Mouse (Mus musculus): Measurements from ENCODE around the gene Rps13. TPM values are rescaled to one million over a fixed set of nuclear protein-coding genes. Genes with fewer than 3 reads are reported as not detected.

Rps13 gene
- polyA plus RNA-seq, 1 experiment from 2014 or later, result 841 TPM

DNA sequence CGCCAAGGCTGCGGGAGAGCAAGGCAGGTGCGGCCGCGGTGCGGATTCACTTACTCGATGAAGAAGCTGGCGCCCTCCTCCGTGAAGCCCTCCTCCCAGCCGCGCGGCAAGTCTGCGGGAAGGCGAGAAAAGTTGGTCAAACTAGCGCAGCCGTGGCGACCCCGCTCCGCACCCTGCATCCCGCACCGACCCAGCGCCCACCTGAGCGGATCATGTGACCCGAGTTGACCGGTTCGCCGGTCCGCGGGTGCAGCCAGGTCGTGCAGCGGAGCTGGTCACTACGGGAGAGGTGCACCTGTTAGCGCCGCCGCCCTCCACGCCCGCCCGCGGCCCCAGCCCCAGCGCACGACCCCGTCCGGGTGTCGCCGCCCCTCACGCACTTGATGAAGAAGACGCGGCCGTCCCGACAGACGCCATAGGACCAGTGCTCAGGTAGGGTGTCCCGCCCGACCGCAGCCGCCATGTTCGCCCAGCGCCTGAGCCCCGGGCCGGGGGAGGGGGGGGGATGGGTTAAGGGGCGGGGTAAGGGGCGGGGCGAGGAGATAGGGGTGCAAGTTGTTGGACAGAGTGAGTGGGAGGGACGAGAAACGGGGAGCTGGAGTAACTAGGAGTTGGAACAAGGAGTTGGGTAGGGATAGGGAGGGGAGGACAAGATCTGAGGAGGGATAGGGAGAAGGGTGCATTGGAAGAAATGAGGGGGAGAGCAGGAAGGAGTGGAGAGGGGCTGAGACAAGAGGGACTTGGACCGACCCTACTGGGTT lies 25.9 kb downstream of the Rps13 start, which contains the start of gene Plekha7:
Gene Plekha7 (minus strand): TSS at position 506 of the 761 bp plus-strand sequence.
- H3K4me3 ChIP-seq, result peak within 1 kb of the TSS; percentile 78
- peak; percentile 89 for DNase-seq (ENCODE audit: low spot score)
- H3K9me3 ChIP-seq (replicated peaks), result no peaks in the 10 kb centered on the region
- H3K27me3 ChIP-seq (ENCODE audit: low read depth, poor library complexity, severe bottlenecking), result peaks cover 8% of the 10 kb centered on the region
- H3K4me1 ChIP-seq, result peaks cover 43% of the 10 kb centered on the region
- H3K27ac ChIP-seq (replicated peaks), result peak within 1 kb of the TSS; percentile 94
- H3K36me3 ChIP-seq, result peaks cover 13% of the 10 kb centered on the region
- under 1% methylated on average over 64 of the region's 65 CpGs for WGBS

DNA sequence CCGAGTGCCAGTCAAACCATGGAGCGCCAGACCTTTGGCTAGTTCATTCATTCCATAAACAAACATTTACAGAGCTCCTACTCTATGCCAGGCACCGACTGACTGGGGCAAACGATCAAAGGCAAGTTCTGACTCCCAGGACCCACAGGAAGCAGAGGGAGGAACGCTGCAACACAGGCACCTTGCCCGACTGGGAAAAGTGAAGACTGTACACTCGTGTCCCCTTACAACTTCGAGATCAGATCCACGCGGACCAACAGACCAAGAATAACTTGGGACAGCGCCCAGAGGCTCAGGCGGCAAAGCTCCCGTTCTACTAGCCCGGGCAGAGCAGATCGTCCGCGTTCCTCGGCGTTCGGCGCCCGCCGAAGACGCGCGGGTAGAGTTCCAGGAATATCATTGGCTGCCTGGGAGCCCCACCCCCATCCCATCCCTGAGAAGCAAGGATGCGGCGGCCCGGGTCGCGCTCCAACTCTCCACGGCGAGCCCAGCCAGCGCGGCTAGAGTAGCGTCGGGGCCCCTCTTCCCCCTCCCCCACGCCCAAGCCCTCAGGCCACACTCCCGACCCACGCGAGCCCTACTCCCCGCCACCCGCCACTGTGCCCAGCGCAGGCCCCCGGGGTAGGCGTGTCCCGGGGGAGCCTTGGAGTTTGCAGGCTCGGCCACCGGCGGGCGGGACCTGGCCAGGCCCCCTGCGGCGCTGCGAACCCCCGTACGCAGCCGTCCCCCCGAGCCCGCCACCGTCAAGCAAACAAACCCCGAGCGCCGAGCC lies 26.7 kb downstream of the Rps13 start:
- Histone ChIP-seq H3K9me3 (replicated peaks) (no peaks in the 10 kb centered on the region), H3K27me3 (ENCODE audit: low read depth, poor library complexity, severe bottlenecking) (peaks cover 8% of the 10 kb centered on the region), H3K27ac (replicated peaks) (peak overlapping the region; percentile 94), H3K4me1 (peaks cover 43% of the 10 kb centered on the region), H3K4me3 (peak overlapping the region; percentile 78), H3K36me3 (peaks cover 17% of the 10 kb centered on the region)
- WGBS, result under 1% methylated on average over 63 of the region's 63 CpGs
- DNase-seq (ENCODE audit: low spot score), result peak; percentile 88

DNA sequence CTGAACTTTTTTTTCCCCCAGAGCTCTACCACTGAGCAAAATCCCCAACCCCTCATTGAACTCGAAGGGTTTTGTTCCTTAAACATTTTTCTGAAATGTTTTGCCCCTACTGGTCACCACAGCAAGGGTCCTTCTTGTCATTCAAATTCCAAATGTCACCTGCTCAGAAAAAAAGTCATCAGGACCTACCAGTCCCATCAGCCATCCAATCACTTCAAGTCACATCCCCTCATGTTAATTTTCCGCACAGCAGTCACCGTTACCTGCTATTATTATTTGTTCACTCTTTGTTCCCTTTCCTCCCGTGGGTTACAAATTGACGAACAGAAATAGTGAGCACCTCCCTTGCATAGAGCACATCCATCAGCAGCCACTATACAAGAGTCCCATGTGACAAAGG lies 27.4 kb downstream of the Rps13 start:
- peaks cover 8% of the 10 kb centered on the region for H3K27me3 ChIP-seq (ENCODE audit: low read depth, poor library complexity, severe bottlenecking)
- peaks cover 22% of the 10 kb centered on the region for H3K36me3 ChIP-seq
- H3K4me3 ChIP-seq, result peak overlapping the region; percentile 78
- peak overlapping the region; percentile 94 for H3K27ac ChIP-seq (replicated peaks)
- WGBS, result 19% methylated on average over 5 of the region's 5 CpGs
- peaks cover 43% of the 10 kb centered on the region for H3K4me1 ChIP-seq
- no peak for DNase-seq (ENCODE audit: low spot score)
- H3K9me3 ChIP-seq (replicated peaks), result no peaks in the 10 kb centered on the region

- H3K27ac ChIP-seq (replicated peaks), result no peak overlapping the region; the same call in 1 of the 2 replicates
- no peak for DNase-seq (ENCODE audit: low spot score)
- peaks cover 22% of the 10 kb centered on the region for H3K36me3 ChIP-seq
- H3K27me3 ChIP-seq (ENCODE audit: low read depth, poor library complexity, severe bottlenecking), result peaks cover 8% of the 10 kb centered on the region
- peaks cover 33% of the 10 kb centered on the region for H3K4me1 ChIP-seq
- no peaks in the 10 kb centered on the region for H3K9me3 ChIP-seq (replicated peaks)
- 92% methylated on average over 5 of the region's 5 CpGs for WGBS
- H3K4me3 ChIP-seq, result no peak overlapping the region
Observed at GRCm38 (mm10) chr7:116301661-116302311, 32.2 kb downstream of the Rps13 start.

DNA sequence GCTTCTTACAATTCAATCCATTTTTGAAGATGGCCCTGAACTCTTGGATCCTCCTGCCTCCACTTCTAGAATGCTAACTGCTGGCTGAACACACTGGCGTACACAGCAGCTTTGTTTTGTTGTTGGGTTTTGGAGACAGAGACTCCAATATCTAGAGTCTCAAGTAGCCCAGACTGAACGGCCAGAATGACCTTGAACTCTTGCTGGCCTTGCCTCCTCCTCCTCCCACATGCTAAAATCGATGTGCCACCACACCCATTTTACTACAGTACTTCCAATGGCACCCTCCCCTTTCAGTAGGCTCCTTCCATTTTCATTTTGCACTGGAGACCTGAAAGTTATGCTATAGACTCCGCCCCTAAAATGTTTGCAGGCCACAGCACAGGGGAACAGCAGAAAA lies 32.9 kb downstream of the Rps13 start:
- DNase-seq (ENCODE audit: low spot score), result no peak
- Histone ChIP-seq H3K27me3 (ENCODE audit: low read depth, poor library complexity, severe bottlenecking) (peaks cover 4% of the 10 kb centered on the region), H3K4me3 (no peak overlapping the region), H3K9me3 (replicated peaks) (no peaks in the 10 kb centered on the region), H3K4me1 (peaks cover 26% of the 10 kb centered on the region), H3K36me3 (peaks cover 25% of the 10 kb centered on the region), H3K27ac (replicated peaks) (no peak overlapping the region)
- 90% methylated on average over 4 of the region's 4 CpGs for WGBS

DNA sequence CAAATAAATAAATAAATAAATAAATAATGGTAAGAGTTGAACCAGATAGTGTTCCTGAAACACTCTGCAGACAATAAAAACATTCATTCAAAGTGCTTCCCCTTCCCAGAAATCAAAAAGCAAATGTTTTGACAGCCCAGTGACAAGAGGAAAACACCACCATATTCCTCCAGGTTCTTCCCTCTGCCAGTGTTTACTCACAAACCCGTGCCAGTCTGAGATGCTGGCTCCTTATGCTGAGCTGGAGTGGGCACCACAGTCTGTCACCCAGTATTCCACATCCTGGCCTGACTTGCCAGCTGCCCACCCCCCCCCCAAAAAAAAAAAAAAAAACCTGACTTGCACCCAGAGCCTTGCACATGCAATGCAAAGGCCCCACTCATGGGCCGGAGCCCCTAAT lies 35.1 kb downstream of the Rps13 start:
- H3K36me3 ChIP-seq, result peaks cover 16% of the 10 kb centered on the region
- WGBS, result 90% methylated on average over 2 of the region's 2 CpGs
- no peaks in the 10 kb centered on the region for H3K27me3 ChIP-seq (ENCODE audit: low read depth, poor library complexity, severe bottlenecking)
- peaks cover 30% of the 10 kb centered on the region for H3K4me1 ChIP-seq
- no peak for DNase-seq (ENCODE audit: low spot score)
- H3K9me3 ChIP-seq (replicated peaks), result no peaks in the 10 kb centered on the region
- no peak overlapping the region for H3K4me3 ChIP-seq
- no peak overlapping the region for H3K27ac ChIP-seq (replicated peaks)

DNA sequence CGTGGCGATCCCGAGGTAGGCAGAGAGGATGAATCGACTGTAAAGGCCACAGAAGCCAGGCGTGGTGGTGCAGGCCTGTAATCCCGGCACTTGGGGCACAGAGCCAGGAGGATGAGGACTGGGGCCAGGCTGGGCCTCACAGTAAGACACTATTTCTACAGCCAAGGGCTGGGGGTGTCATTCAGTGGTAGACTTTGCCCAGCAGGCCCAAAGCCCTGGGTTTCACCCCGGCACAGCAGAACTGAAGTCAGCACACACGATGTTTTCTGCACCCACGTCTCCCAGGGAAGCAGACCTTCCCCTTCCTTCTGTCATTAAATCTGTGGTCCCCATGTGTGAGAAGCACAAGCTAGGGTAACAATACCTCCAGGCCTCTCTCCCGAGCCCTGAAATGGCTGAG lies 35.6 kb downstream of the Rps13 start:
- Histone ChIP-seq H3K27me3 (ENCODE audit: low read depth, poor library complexity, severe bottlenecking) (no peaks in the 10 kb centered on the region), H3K4me3 (no peak overlapping the region), H3K36me3 (peaks cover 12% of the 10 kb centered on the region; the same call in 1 of the 2 replicates), H3K27ac (replicated peaks) (0 out of 2 replicates have a peak overlapping the region, but pooled peaks have one; percentile 10), H3K4me1 (peaks cover 30% of the 10 kb centered on the region), H3K9me3 (replicated peaks) (no peaks in the 10 kb centered on the region)
- 82% methylated on average over 10 of the region's 10 CpGs for WGBS
- no peak for DNase-seq (ENCODE audit: low spot score)

DNA sequence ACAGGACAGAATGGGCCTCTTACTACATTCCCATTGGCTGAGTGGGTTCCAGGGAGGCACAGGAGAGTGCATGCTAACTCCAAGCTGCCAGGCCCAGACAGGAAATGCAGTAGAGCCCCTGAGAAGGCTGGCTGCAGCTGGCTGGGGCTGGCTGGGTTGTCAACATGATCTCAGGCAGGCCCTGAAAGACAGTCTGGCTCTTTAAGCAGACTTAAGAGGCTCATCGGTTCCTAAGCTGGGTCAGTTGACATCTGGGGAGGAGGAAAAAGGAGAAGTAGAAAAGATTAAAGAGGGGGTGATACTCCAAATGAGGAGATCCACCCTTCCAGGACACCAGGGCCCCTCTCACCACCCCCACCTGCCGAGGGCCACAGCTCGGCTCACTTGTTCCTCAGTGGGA lies 39.0 kb downstream of the Rps13 start:
- no peak for DNase-seq (ENCODE audit: low spot score)
- H3K27me3 ChIP-seq (ENCODE audit: low read depth, poor library complexity, severe bottlenecking), result no peaks in the 10 kb centered on the region
- no peaks in the 10 kb centered on the region for H3K9me3 ChIP-seq (replicated peaks)
- H3K36me3 ChIP-seq, result 0 out of 2 replicates have a peak, but pooled peaks cover 3% of the 10 kb centered on the region
- 58% methylated on average over 3 of the region's 3 CpGs for WGBS
- H3K4me3 ChIP-seq, result no peak overlapping the region
- H3K4me1 ChIP-seq, result peaks cover 46% of the 10 kb centered on the region
- H3K27ac ChIP-seq (replicated peaks), result 0 out of 2 replicates have a peak overlapping the region, but pooled peaks have one; percentile 24

DNA sequence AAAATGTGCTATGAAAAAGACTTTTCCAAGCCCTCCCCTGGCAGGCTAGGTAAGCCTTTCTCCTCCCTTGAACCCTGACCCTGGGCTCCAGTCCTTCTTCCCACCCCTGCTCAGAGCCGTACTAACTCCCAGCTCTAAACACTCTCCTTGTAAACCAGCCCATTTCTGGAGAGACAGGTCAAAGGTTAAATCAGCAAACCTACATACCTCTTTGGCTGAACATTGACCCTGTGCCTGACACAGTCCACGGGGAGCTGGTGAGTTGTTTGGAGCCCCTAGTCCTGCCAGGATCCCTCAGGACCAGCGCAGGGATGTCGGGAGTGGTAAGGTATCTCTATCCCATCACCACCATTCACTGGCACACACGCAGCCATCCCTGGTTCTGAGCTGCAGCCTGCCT lies 41.6 kb downstream of the Rps13 start:
- no peak overlapping the region for H3K4me3 ChIP-seq
- 46% methylated on average over 5 of the region's 5 CpGs for WGBS
- 0 out of 2 replicates have a peak overlapping the region, but pooled peaks have one; percentile 14 for H3K27ac ChIP-seq (replicated peaks)
- no peak for DNase-seq (ENCODE audit: low spot score)
- H3K4me1 ChIP-seq, result peaks cover 58% of the 10 kb centered on the region
- H3K36me3 ChIP-seq, result 0 out of 2 replicates have a peak, but pooled peaks cover 3% of the 10 kb centered on the region
- no peaks in the 10 kb centered on the region for H3K27me3 ChIP-seq (ENCODE audit: low read depth, poor library complexity, severe bottlenecking)
- H3K9me3 ChIP-seq (replicated peaks), result no peaks in the 10 kb centered on the region

DNA sequence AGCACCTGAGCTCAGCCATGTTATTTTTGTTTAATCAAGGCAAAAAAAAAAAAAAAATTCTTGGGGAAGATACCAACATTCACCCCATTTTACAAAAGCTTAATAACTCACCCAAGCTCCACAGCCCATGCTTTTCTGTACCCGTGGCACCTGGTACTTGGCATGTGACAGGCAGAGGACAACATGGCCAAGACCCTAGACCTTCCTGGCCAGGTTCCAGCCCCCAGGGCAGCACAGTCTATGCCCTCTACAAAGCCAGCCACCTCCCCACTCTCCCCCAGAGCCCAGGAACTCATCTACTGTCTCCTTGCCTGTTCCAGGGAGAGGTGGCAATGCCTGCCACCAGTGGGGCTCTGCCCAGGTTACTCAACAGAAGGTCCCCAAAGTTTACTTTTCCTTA lies 43.4 kb downstream of the Rps13 start:
- H3K4me3 ChIP-seq, result no peak overlapping the region
- H3K36me3 ChIP-seq, result no peaks in the 10 kb centered on the region
- H3K4me1 ChIP-seq, result peaks cover 74% of the 10 kb centered on the region
- WGBS, result 77% methylated on average over 1 of the region's 1 CpGs
- DNase-seq (ENCODE audit: low spot score), result no peak
- H3K9me3 ChIP-seq (replicated peaks), result no peaks in the 10 kb centered on the region
- H3K27ac ChIP-seq (replicated peaks), result no peak overlapping the region
- H3K27me3 ChIP-seq (ENCODE audit: low read depth, poor library complexity, severe bottlenecking), result no peaks in the 10 kb centered on the region

GRCm38 (mm10) chr7:116288996-116289395 lies 45.0 kb downstream of the Rps13 start:
- no peaks in the 10 kb centered on the region for H3K36me3 ChIP-seq
- WGBS, result 86% methylated on average over 3 of the region's 3 CpGs
- H3K4me3 ChIP-seq, result no peak overlapping the region
- no peaks in the 10 kb centered on the region for H3K27me3 ChIP-seq (ENCODE audit: low read depth, poor library complexity, severe bottlenecking)
- no peak for DNase-seq (ENCODE audit: low spot score)
- H3K4me1 ChIP-seq, result peaks cover 75% of the 10 kb centered on the region
- peak overlapping the region; percentile 88; the same call in 1 of the 2 replicates for H3K27ac ChIP-seq (replicated peaks)
- no peaks in the 10 kb centered on the region for H3K9me3 ChIP-seq (replicated peaks)

- H3K4me1 ChIP-seq, result peaks cover 79% of the 10 kb centered on the region
- peak overlapping the region; percentile 88 for H3K27ac ChIP-seq (replicated peaks)
- no peak for DNase-seq (ENCODE audit: low spot score)
- H3K4me3 ChIP-seq, result no peak overlapping the region
- no peaks in the 10 kb centered on the region for H3K36me3 ChIP-seq
- no peaks in the 10 kb centered on the region for H3K9me3 ChIP-seq (replicated peaks)
- WGBS, result 85% methylated on average over 5 of the region's 5 CpGs
- no peaks in the 10 kb centered on the region for H3K27me3 ChIP-seq (ENCODE audit: low read depth, poor library complexity, severe bottlenecking)
Observed at GRCm38 (mm10) chr7:116287959-116288358, 46.0 kb downstream of the Rps13 start.

Measured in midbrain, embryonic 10.5 days (tissue).